Mouse (Mus musculus) T-helper 17 cell (primary cell): ENCODE measurements around the gene Urad.

Source experiments
- in situ Hi-C, 2 experiments: fragments of 300-600 bp; cut with MboI, MseI; formaldehyde crosslinking; loops; 1 replicate in 1 of 2; 2 replicates in 1 of 2; pipeline ENCODE4 v1.15.1; 2025; ENCODE audit warnings: high pct_unique_total_duplicates in 2 of 2

Urad gene

DNA sequence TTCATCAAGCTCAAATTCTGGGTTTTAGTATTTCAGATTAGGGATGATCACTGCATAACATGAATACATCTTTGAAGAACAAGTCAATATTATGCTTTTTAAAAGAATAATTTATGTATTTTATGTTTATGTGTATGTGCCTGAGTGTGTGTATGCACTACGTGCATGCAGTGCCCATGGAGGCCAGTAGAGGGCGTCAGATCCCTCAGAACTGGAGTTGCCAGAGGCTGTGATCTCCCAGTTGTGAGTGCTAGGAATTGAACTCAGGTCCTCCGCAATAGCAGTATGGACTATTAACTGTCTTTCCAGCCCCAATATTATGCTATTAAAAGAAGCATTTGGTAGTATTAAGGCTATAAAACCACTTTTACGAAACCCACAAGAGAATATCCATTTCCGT is 5.4 kb upstream of the Urad start:
- in situ Hi-C loops, result loop anchor here (5.0 to 25.0 kb wide), 4 partner anchors 35 to 947 kb away; partner anchors contain the start of gene Pomp (in 1 of the 2)

DNA sequence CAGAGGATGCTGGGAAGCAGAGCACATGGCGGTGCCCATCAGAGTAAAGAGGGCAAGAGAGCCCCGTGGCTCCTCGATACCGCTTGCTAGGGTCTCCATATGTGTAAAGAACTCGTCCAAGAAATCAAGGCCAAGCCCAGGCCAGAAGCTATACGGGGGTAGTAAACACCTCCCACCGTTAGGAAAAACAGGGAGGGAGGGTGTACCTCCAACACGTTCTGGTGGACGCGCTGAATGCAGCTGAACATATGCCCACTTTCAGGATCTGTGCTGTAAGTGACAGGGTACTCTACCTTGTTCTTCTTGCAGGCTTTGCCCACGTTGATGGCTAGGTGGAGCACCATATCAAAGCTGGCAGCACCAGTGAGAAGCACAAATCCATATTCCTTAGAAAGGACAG is 3.7 kb upstream of the Urad start:
- in situ Hi-C loops, result loop anchor here (5.0 to 25.0 kb wide), 4 partner anchors 36 to 949 kb away; partner anchors contain the start of gene Pomp (in 1 of the 2)

- in situ Hi-C loops, result loop anchor here (5.0 to 10.0 kb wide), 3 partner anchors 409 to 951 kb away; no protein-coding TSS in a partner anchor
These were observed 1.1 kb upstream of the Urad start for GRCm38 (mm10) chr5:147323237-147323917.

DNA sequence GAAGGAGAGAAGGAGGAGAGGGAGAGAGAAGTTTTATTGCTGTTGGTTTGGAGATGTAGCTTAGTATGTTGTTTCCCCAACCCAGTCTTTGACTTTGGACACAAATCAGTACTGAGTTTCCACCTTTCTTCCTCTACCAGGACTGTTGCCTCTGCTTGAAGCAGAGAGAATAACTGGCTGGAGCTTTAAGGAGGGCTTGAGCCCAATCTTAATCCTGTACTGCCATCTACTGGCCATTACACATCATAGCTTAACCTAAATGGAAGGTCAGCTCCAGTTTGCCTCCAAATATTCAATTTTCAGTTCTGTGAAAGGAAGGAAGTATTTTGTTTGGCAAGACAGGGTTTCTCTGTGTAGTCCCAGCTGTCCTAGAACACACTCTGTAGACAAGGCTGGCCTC is 2.6 kb downstream of the Urad start:
- in situ Hi-C loops, result loop anchor here (5.0 to 10.0 kb wide), 6 partner anchors 87 to 955 kb away; no protein-coding TSS in a partner anchor

DNA sequence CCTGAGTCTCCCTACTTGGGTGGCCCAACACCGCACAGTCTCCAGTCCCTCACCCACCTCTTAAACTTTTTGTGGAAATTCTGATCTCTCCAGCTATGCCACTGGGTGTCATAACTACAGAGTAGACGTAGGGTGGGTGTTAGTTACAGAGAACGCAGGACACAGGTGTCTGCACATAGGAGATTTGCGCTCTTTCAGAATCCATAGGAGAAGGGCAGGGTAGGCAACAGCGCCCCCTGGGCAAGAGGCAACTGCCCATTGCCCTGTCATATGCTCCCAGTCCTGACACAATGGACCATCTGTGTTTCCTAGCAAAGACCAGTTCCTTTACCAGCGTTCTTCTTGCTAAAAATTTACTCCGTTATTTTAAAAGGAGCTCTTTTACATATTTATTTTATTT is 4.2 kb downstream of the Urad start:
- in situ Hi-C loops, result loop anchor here (5.0 kb wide), 3 partner anchors 86 to 616 kb away; no protein-coding TSS in a partner anchor

GRCm38 (mm10) chr5:147317321-147317720 is 4.9 kb downstream of the Urad start:
- in situ Hi-C loops, result loop anchor here (5.0 kb wide), 3 partner anchors 85 to 615 kb away; no protein-coding TSS in a partner anchor

DNA sequence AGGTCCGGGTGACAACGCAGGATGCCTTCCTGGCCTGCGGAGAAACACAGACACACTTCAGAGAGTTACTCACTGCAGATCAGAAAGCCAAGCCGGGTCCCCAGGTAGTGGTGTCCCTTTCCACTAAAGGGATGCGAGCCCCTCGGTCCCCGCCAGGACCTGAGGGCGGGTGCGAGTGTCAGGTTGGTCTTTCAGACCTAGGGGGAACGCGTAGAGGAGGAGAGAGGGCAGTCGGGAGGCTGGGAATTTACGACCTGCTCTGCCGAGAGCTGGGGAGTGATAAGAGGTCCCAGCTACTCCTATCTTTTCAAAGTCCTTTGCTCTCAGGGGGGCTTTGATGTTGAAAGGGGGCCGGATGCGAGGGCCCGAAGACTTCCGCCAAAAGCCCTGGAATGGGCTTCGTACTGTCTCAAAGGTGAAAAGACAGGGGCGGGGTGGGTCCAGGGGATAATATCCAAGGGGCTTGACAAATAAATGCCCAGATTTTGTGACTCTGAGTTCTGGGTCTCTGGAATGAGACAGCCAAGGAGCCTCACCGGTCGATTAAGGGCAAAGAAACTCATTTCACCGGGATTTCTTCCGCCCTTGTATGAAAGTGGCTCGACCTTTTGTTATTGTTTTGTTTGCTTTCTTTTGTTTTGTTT is 6.7 kb downstream of the Urad start:
- in situ Hi-C loops, result loop anchor here (5.0 kb wide), 3 partner anchors 83 to 613 kb away; no protein-coding TSS in a partner anchor

- in situ Hi-C loops, result loop anchor here (5.0 kb wide), 3 partner anchors 83 to 613 kb away; no protein-coding TSS in a partner anchor
These were observed 7.4 kb downstream of the Urad start for GRCm38 (mm10) chr5:147314646-147315431.

DNA sequence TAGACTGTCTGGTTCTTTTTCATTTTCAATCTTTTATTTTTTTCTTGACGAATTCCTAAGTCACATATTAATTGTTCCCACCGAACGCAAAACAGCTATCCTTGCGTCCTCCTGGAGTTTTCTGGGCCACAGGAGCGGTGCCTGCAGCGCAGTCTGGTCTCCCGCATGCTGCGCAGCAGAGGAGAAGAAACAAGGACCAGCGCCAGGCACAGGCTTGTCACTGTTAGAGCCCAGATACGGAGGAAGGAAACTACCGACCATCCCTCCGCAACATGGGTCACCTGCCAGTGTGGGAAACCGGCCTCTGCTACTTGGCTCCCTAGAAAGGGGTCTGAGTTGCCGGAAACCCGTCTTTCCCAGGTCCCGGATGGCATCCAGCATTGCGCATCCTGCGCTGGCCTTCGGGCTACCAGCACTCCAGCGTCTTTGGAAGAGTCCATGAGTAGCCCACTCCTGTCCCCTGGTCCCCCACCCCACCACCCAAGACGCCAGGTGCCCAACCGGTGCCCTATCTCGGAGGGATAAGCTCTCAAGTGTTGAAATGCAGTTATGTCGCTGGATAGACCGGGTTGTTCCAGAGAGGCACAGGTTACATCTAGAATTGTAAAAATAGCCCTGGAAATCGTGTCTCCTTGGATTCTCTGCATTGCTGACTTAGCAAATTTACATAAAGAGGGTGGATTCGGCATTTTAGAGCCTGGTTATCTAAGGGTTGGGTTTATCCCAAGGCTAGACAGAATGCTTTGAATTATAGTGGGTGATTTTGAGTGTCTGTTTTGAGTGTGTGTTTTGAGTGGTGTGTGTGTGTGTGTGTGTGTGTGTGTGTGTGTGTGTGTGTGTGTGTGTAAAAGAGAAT is 9.2 kb downstream of the Urad start:
- in situ Hi-C loops, result no loop called here

DNA sequence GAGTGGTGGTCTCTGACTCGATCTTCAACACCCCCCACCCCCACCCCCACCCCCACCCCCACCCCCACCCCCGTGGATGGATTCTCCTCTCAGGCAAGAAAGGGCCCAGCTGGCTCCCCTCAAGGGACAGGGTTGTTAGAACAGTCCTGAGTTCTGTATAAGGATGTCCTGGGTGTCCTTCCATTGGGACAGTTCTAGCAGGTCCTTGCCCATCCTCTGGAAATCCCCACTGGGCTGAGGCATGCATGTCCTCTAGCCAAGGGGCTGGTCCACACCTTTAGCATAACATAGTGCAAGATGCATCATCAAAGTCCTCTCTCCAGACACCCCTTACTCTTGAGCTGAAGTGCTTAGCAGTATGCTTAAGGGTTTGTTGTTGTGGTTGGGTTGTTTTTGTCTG is 12.5 kb downstream of the Urad start:
- in situ Hi-C loops, result no loop called here

DNA sequence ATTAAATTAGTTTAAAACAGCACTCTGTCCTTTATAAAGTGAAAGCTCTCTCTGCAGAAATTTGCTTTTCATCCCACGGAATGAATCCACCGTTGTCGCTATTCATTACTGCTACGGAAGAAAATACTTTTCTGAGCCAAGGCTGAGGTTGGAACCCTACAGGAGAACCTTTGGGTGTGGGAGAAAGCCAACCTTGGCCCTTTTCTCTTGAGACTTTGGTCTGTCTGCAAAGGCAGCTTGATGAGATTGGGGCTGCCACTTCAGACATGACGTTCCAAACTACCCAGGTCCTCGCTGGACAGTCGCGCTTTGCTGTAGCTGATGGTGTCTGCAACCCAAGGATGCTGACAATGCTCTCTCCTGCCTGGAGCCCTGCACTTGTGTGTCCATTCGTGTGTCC is 13.8 kb downstream of the Urad start:
- in situ Hi-C loops, result no loop called here

DNA sequence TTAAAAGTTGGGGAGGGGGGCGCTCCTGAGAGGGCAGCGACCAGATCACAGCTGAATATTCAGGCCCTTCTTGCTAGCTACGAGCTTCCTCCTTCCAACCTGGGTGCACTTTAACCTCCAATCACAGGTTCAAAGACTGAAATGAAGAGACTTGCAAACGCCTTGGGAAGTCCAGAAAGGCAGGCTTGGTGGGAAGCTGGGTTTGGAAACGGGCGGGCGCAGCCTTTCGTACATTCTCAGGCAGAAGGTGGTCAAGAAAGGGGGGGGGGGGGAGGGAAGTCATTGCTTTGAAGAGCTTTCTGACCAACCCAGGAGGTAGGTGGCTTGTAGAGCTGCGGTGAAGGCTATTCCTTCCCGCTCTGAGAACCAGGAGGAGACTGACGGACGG is 14.8 kb downstream of the Urad start:
- in situ Hi-C loops, result no loop called here

GRCm38 (mm10) chr5:147306638-147307397 is 15.4 kb downstream of the Urad start, which contains the start of gene Cdx2:
Cdx2 (minus strand) TSS chr5:147307270.
- in situ Hi-C loops, result no loop called here

DNA sequence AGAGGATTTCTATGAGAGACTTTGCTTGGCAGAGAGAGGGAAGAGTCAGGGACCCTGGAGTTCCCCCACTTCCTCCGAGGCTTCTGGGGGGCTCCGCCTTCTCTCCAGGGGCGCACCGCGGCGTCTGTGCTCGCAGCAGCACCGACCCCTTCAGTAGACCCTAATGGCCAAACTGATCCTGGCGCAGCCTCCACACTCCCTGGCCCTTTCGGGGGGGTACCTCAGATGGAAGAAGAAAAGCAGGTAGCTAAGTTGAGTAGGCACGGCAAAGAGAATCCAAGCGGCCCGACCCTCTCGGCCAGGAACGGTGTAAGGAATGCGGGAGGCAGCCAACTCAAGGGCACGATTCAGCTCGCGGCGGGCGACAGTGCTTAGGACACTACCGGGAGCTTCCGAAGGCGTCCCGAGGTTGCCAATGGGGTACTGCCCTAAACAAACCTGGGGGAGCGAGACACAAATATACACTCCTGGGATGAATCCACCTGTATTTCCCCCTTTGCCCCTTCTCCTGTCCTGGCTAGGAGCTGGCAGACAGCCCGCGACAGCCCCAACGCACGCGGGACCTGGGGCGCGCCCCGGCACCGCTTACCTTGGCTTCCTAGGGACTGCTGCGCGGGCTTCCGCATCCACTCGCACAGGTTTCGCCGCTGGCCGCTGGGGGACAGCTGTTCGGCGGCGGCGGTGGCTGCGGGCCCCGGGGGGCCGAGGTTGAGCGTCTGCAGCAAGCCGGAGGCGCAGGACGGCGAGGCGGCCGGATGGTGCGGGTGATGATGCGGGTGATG is 16.2 kb downstream of the Urad start:
- in situ Hi-C loops, result no loop called here

GRCm38 (mm10) chr5:147305166-147305565 is 17.1 kb downstream of the Urad start:
- in situ Hi-C loops, result no loop called here

GRCm38 (mm10) chr5:147304276-147305155 is 17.7 kb downstream of the Urad start:
- in situ Hi-C loops, result no loop called here

DNA sequence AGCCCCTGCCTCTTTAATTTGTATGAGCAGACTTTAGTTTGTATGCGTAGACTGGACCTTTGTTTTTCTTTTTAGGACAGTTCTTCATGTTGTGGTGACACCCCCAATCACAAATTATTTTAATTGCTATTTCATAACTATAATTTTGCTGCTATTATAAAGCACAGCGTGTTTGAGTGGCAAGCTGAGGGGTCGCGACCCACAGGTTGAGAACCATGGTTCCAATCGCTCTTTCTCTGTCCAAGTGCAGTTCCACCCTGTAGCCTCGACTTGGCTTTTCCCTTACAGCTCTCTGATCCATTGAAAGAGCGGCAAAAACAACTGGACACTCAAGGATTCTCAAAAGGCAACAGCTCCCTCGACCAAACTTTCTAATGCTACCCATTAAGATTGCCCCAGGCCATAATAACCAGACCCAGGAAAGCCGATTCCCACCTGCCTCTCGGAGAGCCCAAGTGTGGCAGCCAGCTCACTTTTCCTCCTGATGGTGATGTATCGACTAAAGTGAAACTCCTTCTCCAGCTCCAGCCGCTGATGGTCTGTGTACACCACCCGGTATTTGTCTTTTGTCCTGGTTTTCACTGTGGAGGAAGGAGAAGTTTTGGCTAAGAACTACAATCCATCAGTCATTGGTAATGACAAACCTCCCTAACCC is 19.4 kb downstream of the Urad start:
- in situ Hi-C loops, result no loop called here

GRCm38 (mm10) chr5:147302141-147302540 is 20.1 kb downstream of the Urad start:
- in situ Hi-C loops, result no loop called here
